Mouse (Mus musculus): ENCODE data around the gene Fyb2. TPM values are rescaled to one million over a fixed set of nuclear protein-coding genes. Genes with fewer than 3 reads are reported as not detected.

The Fyb2 gene
- polyA plus RNA-seq (2012; rRNA removed; ENCODE audit: low replicate concordance) = 0.11 and 0.24 TPM in 2 replicates

GRCm38 (mm10) chr4:104913291-104914129 is at the start of gene Fyb2:
Fyb2 (plus strand) TSS chr4:104913456.

GRCm38 (mm10) chr4:104876323-104876722 is 36.9 kb upstream of the Fyb2 start, which contains the start of gene C8a:
C8a (minus strand) TSS chr4:104876398.

Other genes with a start within 250 kb of the Fyb2 start
- 0.51 TPM in 1 of 2 replicates, not detected in the other for gene C8b, start 147.1 kb upstream of the Fyb2 start, polyA plus RNA-seq (2012; rRNA removed; ENCODE audit: low replicate concordance)
- gene Gm17662, start 56.1 kb upstream of the Fyb2 start, polyA plus RNA-seq (2012; rRNA removed; ENCODE audit: low replicate concordance) = not detected in 2 replicates
- 0.11 and 0.27 TPM in 2 replicates for gene C8a, start 37.1 kb upstream of the Fyb2 start, polyA plus RNA-seq (2012; rRNA removed; ENCODE audit: low replicate concordance)
- 1.3 and 13.1 TPM in 2 replicates for gene Prkaa2, start 196.4 kb downstream of the Fyb2 start, polyA plus RNA-seq (2012; rRNA removed; ENCODE audit: low replicate concordance)
- 150 and 155 TPM in 2 replicates for gene Plpp3, start 243.9 kb downstream of the Fyb2 start, polyA plus RNA-seq (2012; rRNA removed; ENCODE audit: low replicate concordance)